In the genomic region with DNA sequence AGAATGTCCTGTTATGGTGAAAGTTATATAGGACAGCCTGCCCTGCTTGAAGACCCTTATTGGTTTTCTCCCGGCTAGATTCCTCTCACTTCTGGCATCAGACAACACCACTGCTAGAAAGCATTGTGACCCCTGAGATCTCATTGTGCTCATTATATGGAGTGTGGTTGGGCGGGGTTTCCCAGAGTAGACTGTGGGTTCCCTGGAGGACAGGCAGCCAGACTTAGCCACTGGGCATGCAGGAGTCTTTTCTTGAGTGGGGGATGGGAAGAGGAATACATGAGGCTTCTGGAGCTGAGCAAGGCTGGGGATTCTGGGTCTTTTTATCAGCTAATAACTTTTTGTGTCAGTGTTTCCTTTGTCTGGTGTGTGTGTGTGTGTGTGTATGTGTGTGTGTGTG, we compare ENCODE assay signal across 12 mouse cellular contexts.
DNase-seq lines count a peak whose midpoint lies in the region; ATAC-seq and TF ChIP-seq lines count a peak whose summit lies in the region.
"Had no signal": no experiment of that assay in that cellular context is flagged by ENCODE, and none has a peak within 500 bp of the region (broad histone marks: within the 10 kb centered on the region; RNA-seq: fewer than 3 reads in every experiment).

No protein-coding gene starts in this region.

- no peaks in the 10 kb centered on the region for H3K36me3 ChIP-seq in forebrain, embryonic 11.5 days (ENCODE audit: control insufficient read depth, insufficient read depth, low read length)
- H3K36me3 ChIP-seq in forebrain, postnatal 0 days (ENCODE audit: insufficient read depth), result no peaks in the 10 kb centered on the region
- H3K36me3 ChIP-seq in embryonic facial prominence, embryonic 14.5 days (ENCODE audit: control insufficient read depth, insufficient read depth, low read length), result no peaks in the 10 kb centered on the region
- no peaks in the 10 kb centered on the region for H3K36me3 ChIP-seq in hindbrain, postnatal 0 days (ENCODE audit: insufficient read depth, low read length)
- H3K36me3 ChIP-seq in neural tube, embryonic 12.5 days, result no peaks in the 10 kb centered on the region
- no peaks in the 10 kb centered on the region for H3K36me3 ChIP-seq in stomach, postnatal 0 days (ENCODE audit: control insufficient read depth, insufficient read depth, low read length)
- H3K36me3 ChIP-seq in kidney, adult 2 months (ENCODE audit: control insufficient read depth, insufficient read depth, low read length), result no peaks in the 10 kb centered on the region

- TF ChIP-seq CTCF in forebrain, postnatal 0 days (IDR thresholded peaks at IDR 0.05; ENCODE audit: low read depth), result no peak
- TF ChIP-seq CTCF in hindbrain, postnatal 0 days (IDR thresholded peaks at IDR 0.05; ENCODE audit: low read depth), result no peak
- no peak for TF ChIP-seq CTCF in stomach, postnatal 0 days (IDR thresholded peaks at IDR 0.05; ENCODE audit: low read depth)
- no peak for TF ChIP-seq CTCF in kidney, adult 2 months (conservative IDR thresholded peaks at IDR 0.05; ENCODE audit: insufficient read depth, insufficient read length, low read depth, low read length)

- peak; percentile 62 for DNase-seq in forebrain, embryonic 11.5 days (ENCODE audit: low spot score)
- no peak for DNase-seq in forebrain, postnatal 0 days
- DNase-seq in embryonic facial prominence, embryonic 14.5 days (ENCODE audit: low spot score), result peak; percentile 84
- peak; percentile 59 for DNase-seq in hindbrain, postnatal 0 days (ENCODE audit: low spot score)
- no peak for DNase-seq in stomach, postnatal 0 days (ENCODE audit: low spot score)
- no peak for DNase-seq in kidney, adult 2 months
- no peak for DNase-seq in lung, postnatal 14 days
- DNase-seq: gastrocnemius, postnatal 10 days; kidney, postnatal 25 days; liver had no signal

- H3K27me3 ChIP-seq in forebrain, embryonic 11.5 days (ENCODE audit: control insufficient read depth, insufficient read depth, low read length), result no peaks in the 10 kb centered on the region
- no peaks in the 10 kb centered on the region for H3K27me3 ChIP-seq in forebrain, postnatal 0 days (ENCODE audit: insufficient read depth, low read length)
- no peaks in the 10 kb centered on the region for H3K27me3 ChIP-seq in embryonic facial prominence, embryonic 14.5 days (replicated peaks; ENCODE audit: control insufficient read depth, insufficient read depth, low read length)
- no peaks in the 10 kb centered on the region for H3K27me3 ChIP-seq in hindbrain, postnatal 0 days (ENCODE audit: insufficient read depth, low read length)
- H3K27me3 ChIP-seq in neural tube, embryonic 12.5 days (replicated peaks), result no peaks in the 10 kb centered on the region
- no peaks in the 10 kb centered on the region for H3K27me3 ChIP-seq in stomach, postnatal 0 days (ENCODE audit: control insufficient read depth, insufficient read depth, low read length)
- no peaks in the 10 kb centered on the region for H3K27me3 ChIP-seq in kidney, adult 2 months (replicated peaks; ENCODE audit: control insufficient read depth, insufficient read depth, low read length)

- no peak for TF ChIP-seq POLR2A in kidney, adult 2 months (IDR thresholded peaks at IDR 0.05; ENCODE audit: low read depth, low read length)

- H3K9ac ChIP-seq in forebrain, embryonic 11.5 days (ENCODE audit: low read length), result no peak overlapping the region
- H3K9ac ChIP-seq in forebrain, postnatal 0 days, result no peak overlapping the region
- H3K9ac ChIP-seq in embryonic facial prominence, embryonic 14.5 days (ENCODE audit: low read depth, low read length), result no peak overlapping the region
- H3K9ac ChIP-seq in hindbrain, postnatal 0 days (replicated peaks; ENCODE audit: low read length), result no peak overlapping the region
- no peak overlapping the region for H3K9ac ChIP-seq in neural tube, embryonic 12.5 days
- H3K9ac ChIP-seq in stomach, postnatal 0 days (ENCODE audit: low read length), result no peak overlapping the region

- peaks cover 3% of the 10 kb centered on the region; the same call in 1 of the 2 replicates for H3K4me1 ChIP-seq in forebrain, embryonic 11.5 days (replicated peaks; ENCODE audit: control insufficient read depth, insufficient read depth, low read length)
- no peaks in the 10 kb centered on the region for H3K4me1 ChIP-seq in forebrain, postnatal 0 days (ENCODE audit: insufficient read depth)
- H3K4me1 ChIP-seq in embryonic facial prominence, embryonic 14.5 days (ENCODE audit: control insufficient read depth, insufficient read depth, low read length), result no peaks in the 10 kb centered on the region
- H3K4me1 ChIP-seq in hindbrain, postnatal 0 days (ENCODE audit: insufficient read depth, low read length), result peaks cover 11% of the 10 kb centered on the region; the same call in 1 of the 2 replicates
- H3K4me1 ChIP-seq in neural tube, embryonic 12.5 days, result peaks cover 14% of the 10 kb centered on the region
- H3K4me1 ChIP-seq in stomach, postnatal 0 days (replicated peaks; ENCODE audit: control insufficient read depth, insufficient read depth), result no peaks in the 10 kb centered on the region
- H3K4me1 ChIP-seq in kidney, adult 2 months (ENCODE audit: control insufficient read depth, insufficient read depth, low read length), result no peaks in the 10 kb centered on the region

- H3K4me3 ChIP-seq in forebrain, embryonic 11.5 days (ENCODE audit: low read depth, low read length), result no peak overlapping the region
- H3K4me3 ChIP-seq in forebrain, postnatal 0 days (ENCODE audit: low read depth, low read length), result no peak overlapping the region
- no peak overlapping the region for H3K4me3 ChIP-seq in embryonic facial prominence, embryonic 14.5 days (ENCODE audit: low read depth, low read length)
- H3K4me3 ChIP-seq in hindbrain, postnatal 0 days (ENCODE audit: low read length), result no peak overlapping the region
- no peak overlapping the region for H3K4me3 ChIP-seq in neural tube, embryonic 12.5 days
- no peak overlapping the region for H3K4me3 ChIP-seq in stomach, postnatal 0 days (ENCODE audit: low read depth, low read length)
- H3K4me3 ChIP-seq in kidney, adult 2 months (ENCODE audit: insufficient read depth, low read depth, low read length), result no peak overlapping the region

- H3K9me3 ChIP-seq in forebrain, embryonic 11.5 days (ENCODE audit: control insufficient read depth, low read length), result no peaks in the 10 kb centered on the region
- no peaks in the 10 kb centered on the region for H3K9me3 ChIP-seq in forebrain, postnatal 0 days (ENCODE audit: low read length)
- H3K9me3 ChIP-seq in embryonic facial prominence, embryonic 14.5 days (ENCODE audit: control insufficient read depth, low read length), result no peaks in the 10 kb centered on the region
- H3K9me3 ChIP-seq in hindbrain, postnatal 0 days (ENCODE audit: low read length), result no peaks in the 10 kb centered on the region
- H3K9me3 ChIP-seq in neural tube, embryonic 12.5 days, result no peaks in the 10 kb centered on the region
- H3K9me3 ChIP-seq in stomach, postnatal 0 days (ENCODE audit: control insufficient read depth, low read length), result no peaks in the 10 kb centered on the region

- 33% methylated on average over 2 of the region's 2 CpGs for WGBS in forebrain, embryonic 11.5 days
- 19% methylated on average over 2 of the region's 2 CpGs for WGBS in forebrain, postnatal 0 days
- 24% methylated on average over 2 of the region's 2 CpGs for WGBS in embryonic facial prominence, embryonic 14.5 days
- 23% methylated on average over 2 of the region's 2 CpGs for WGBS in hindbrain, postnatal 0 days
- WGBS in neural tube, embryonic 12.5 days, result 36% methylated on average over 2 of the region's 2 CpGs
- WGBS in stomach, postnatal 0 days, result 61% methylated on average over 2 of the region's 2 CpGs
- WGBS in kidney, adult 2 months, result 74% methylated on average over 2 of the region's 2 CpGs

- TF ChIP-seq EP300 in stomach, postnatal 0 days (optimal IDR thresholded peaks at IDR 0.05), result no peak

- H3K4me2 ChIP-seq in forebrain, embryonic 11.5 days (ENCODE audit: low read depth, low read length, severe bottlenecking), result no peak overlapping the region
- H3K4me2 ChIP-seq in forebrain, postnatal 0 days (ENCODE audit: low read depth), result no peak overlapping the region
- no peak overlapping the region for H3K4me2 ChIP-seq in embryonic facial prominence, embryonic 14.5 days (ENCODE audit: low read depth, low read length)
- H3K4me2 ChIP-seq in hindbrain, postnatal 0 days (ENCODE audit: low read depth, low read length), result no peak overlapping the region
- no peak overlapping the region for H3K4me2 ChIP-seq in neural tube, embryonic 12.5 days (replicated peaks)
- no peak overlapping the region for H3K4me2 ChIP-seq in stomach, postnatal 0 days (replicated peaks; ENCODE audit: low read depth)

- peak; percentile 71; the same call in 1 of the 2 replicates for ATAC-seq in forebrain, embryonic 11.5 days (replicated peaks; ENCODE audit: low FRiP score)
- ATAC-seq in forebrain, postnatal 0 days, result no peak
- ATAC-seq in embryonic facial prominence, embryonic 14.5 days (ENCODE audit: low read depth), result peak; percentile 79
- peak; percentile 53; the same call in 1 of the 2 replicates for ATAC-seq in hindbrain, postnatal 0 days
- peak; percentile 56; the same call in 1 of the 2 replicates for ATAC-seq in neural tube, embryonic 12.5 days (ENCODE audit: low FRiP score, low read depth)
- no peak for ATAC-seq in stomach, postnatal 0 days (ENCODE audit: low FRiP score, low TSS enrichment)

- H3K27ac ChIP-seq in forebrain, embryonic 11.5 days (ENCODE audit: low read depth, low read length), result no peak overlapping the region
- H3K27ac ChIP-seq in forebrain, postnatal 0 days (ENCODE audit: low read depth, low read length), result no peak overlapping the region
- no peak overlapping the region for H3K27ac ChIP-seq in embryonic facial prominence, embryonic 14.5 days (replicated peaks; ENCODE audit: low read depth, low read length)
- no peak overlapping the region for H3K27ac ChIP-seq in hindbrain, postnatal 0 days
- no peak overlapping the region for H3K27ac ChIP-seq in neural tube, embryonic 12.5 days
- no peak overlapping the region for H3K27ac ChIP-seq in stomach, postnatal 0 days (replicated peaks)
- H3K27ac ChIP-seq in kidney, adult 2 months (ENCODE audit: insufficient read depth, low read depth, low read length), result no peak overlapping the region
- H3K27ac ChIP-seq: macrophage had no signal

Comparison
In these comparisons a context has a peak if more than half of its experiments do, and no peak if none do; other contexts are left out.
1. ATAC-seq: peak in forebrain, embryonic 11.5 days (single experiment), embryonic facial prominence, embryonic 14.5 days (single experiment), hindbrain, postnatal 0 days (single experiment) and neural tube, embryonic 12.5 days (single experiment); none in forebrain, postnatal 0 days (single experiment) and stomach, postnatal 0 days (single experiment).
2. DNase-seq: peak in forebrain, embryonic 11.5 days (single experiment), embryonic facial prominence, embryonic 14.5 days (single experiment) and hindbrain, postnatal 0 days (single experiment); none in forebrain, postnatal 0 days (single experiment), stomach, postnatal 0 days (single experiment), kidney, adult 2 months (single experiment) and lung, postnatal 14 days (single experiment).